Mouse (Mus musculus) ES-Bruce4 (cell line): Measurements from ENCODE around the gene Wfdc5. TPM values are rescaled to one million over a fixed set of nuclear protein-coding genes. Genes with fewer than 3 reads are reported as not detected.
"Not testable (repeated sequence)": the region's sequence is repeated elsewhere in the genome, so short reads cannot be mapped to it uniquely, and the experiment has no call there.

Source experiments
- H3K27ac ChIP-seq: 2 replicates; pipeline ENCODE4 v1.5.1; 2012; ENCODE audit warnings: low read length, inconsistent platforms; ENCODE audit not compliant: insufficient read depth
- H3K27me3 ChIP-seq: 2 replicates; pipeline ENCODE4 v1.6.1; 2012; ENCODE audit warnings: mild to moderate bottlenecking, low read length, inconsistent platforms; ENCODE audit not compliant: control insufficient read depth, poor library complexity, insufficient read depth, severe bottlenecking
- H3K36me3 ChIP-seq: 2 replicates; pipeline ENCODE4 v1.6.1; 2012; ENCODE audit warnings: inconsistent platforms, mild to moderate bottlenecking, low read length, moderate library complexity; ENCODE audit not compliant: control insufficient read depth, poor library complexity, insufficient read depth, severe bottlenecking
- H3K4me1 ChIP-seq: one replicate; pipeline ENCODE4 v1.8.1; 2011; ENCODE audit warnings: low read length; ENCODE audit not compliant: control insufficient read depth, insufficient read depth
- H3K4me3 ChIP-seq: 2 replicates; pipeline ENCODE4 v1.5.1; 2011; ENCODE audit warnings: low read depth, mild to moderate bottlenecking, low read length
- H3K9ac ChIP-seq: 2 replicates; pipeline ENCODE4 v1.6.1; 2012; ENCODE audit warnings: low read depth, mild to moderate bottlenecking, inconsistent platforms; ENCODE audit not compliant: poor library complexity, severe bottlenecking
- H3K9me3 ChIP-seq: replicated peaks from 2 replicates; pipeline ENCODE4 v1.6.1; 2012; ENCODE audit warnings: mild to moderate bottlenecking, low read length, inconsistent platforms; ENCODE audit not compliant: control insufficient read depth, poor library complexity, insufficient read depth, severe bottlenecking
- CTCF ChIP-seq: IDR thresholded peaks from one replicate; pipeline ENCODE4 v1.8.1; 2011; ENCODE audit warnings: low read depth, low read length
- EP300 ChIP-seq: IDR thresholded peaks from 2 replicates; pipeline ENCODE4 v1.6.1; 2011; ENCODE audit warnings: low read depth, low read length; ENCODE audit not compliant: insufficient read depth
- POLR2A ChIP-seq: IDR thresholded peaks from one replicate; pipeline ENCODE4 v1.8.1; 2011; ENCODE audit warnings: low read length; ENCODE audit not compliant: insufficient read depth
- polyA plus RNA-seq: library from polyadenylated mRNA; stranded (reverse); fragments of >200 nt; gene quantifications from 2 replicates; pipeline ENCODE4 v1.2.4, GENCODE M21; 2011; ENCODE audit warnings: low read depth; ENCODE audit not compliant: missing spikeins, insufficient read depth, insufficient read length

Gene Wfdc5
- polyA plus RNA-seq, 1 experiment, result not detected

DNA sequence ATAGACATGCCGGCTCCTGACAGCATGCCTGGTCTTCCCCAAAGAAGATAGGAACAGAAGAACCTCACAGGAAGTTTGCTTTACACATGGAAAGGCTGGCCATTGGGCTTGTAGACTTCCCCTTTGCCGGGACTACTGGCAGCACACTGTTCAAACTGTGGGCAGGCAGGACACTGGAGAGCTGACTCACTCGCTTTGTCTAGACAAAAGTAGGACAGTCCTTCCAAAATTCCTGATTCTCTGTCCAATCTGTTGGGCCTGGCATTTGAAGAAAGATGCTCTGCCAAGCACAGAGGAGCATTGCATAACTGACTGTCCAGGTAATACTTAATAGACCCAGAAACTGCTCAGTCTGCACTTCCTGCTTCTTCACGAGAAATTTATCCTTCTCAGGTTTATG lies 24.1 kb upstream of the Wfdc5 start:
- Histone ChIP-seq H3K9me3 (peaks cover 4% of the 10 kb centered on the region; the same call in 1 of the 2 replicates), H3K27ac (no peak overlapping the region), H3K4me3 (no peak overlapping the region), H3K9ac (no peak overlapping the region), H3K27me3 (no peaks in the 10 kb centered on the region), H3K4me1 (no peaks in the 10 kb centered on the region), H3K36me3 (no peaks in the 10 kb centered on the region)
- no peak for TF ChIP-seq EP300
- no peak for TF ChIP-seq POLR2A
- no peak for TF ChIP-seq CTCF

DNA sequence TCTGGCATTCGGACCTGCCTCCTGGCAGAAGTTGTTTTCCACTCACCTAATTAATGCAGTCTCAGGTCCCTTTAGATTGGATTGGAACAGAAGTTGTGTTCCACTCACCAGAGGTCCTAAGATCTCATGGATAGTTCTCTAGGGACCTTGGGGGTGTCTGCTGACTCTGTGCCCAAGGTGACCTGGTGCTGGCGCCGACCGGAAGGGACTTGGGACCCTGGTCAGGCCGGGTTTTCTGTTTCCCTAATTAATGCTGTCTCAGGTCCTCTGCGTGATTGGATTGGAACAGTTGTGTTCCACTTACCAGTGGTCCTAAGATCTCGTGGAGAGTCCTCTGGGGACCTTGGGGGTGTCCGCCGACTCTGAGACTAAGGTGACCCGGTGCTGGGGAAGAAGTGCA lies 23.5 kb upstream of the Wfdc5 start:
- not testable (repeated sequence) for H3K36me3 ChIP-seq, H3K9ac ChIP-seq, H3K27ac ChIP-seq, H3K9me3 ChIP-seq, H3K27me3 ChIP-seq, H3K4me1 ChIP-seq, H3K4me3 ChIP-seq

DNA sequence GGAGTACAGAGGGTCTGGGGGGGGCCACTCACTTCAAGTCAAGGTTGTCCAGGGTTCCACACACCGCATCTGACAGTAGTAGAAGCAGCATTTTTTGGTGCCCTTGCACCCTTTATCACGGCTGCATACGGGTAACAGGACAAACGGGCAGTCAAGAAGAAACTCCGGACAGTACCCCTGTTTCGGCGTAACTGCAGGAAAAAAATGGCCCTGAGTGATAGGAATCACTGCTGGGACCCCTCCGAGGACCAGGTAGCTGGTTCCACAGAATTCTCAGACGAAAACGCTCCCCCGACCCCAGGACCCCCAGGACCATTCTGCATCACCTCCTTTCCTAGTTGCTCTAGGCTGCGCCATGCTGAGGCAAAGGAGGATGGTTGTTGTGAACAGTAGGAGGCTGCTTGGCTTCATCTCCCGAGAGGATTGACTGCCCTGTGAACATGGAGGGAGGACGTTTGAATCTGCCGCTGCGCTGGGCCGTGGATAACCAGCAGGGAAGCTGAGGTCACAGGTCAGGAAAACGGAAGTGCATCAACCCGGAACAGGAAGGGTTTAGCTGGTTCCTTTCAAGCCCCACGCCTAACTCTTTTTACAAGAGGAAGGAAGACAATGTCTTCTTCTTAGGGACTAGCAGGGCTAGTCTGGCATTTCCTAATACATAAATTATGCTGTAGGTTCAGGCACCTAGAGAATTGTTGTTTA lies 17.2 kb upstream of the Wfdc5 start, which contains the start of gene Wfdc15a:
Gene Wfdc15a (minus strand): TSS at position 505 of the 702 bp plus-strand sequence.
- no peaks in the 10 kb centered on the region for H3K9me3 ChIP-seq
- no peak for TF ChIP-seq POLR2A
- TF ChIP-seq EP300, result no peak
- no peak for TF ChIP-seq CTCF
- H3K36me3 ChIP-seq, result no peaks in the 10 kb centered on the region
- H3K27me3 ChIP-seq, result no peaks in the 10 kb centered on the region
- H3K9ac ChIP-seq, result no peak within 1 kb of the TSS
- no peaks in the 10 kb centered on the region for H3K4me1 ChIP-seq
- H3K27ac ChIP-seq, result no peak within 1 kb of the TSS
- H3K4me3 ChIP-seq, result no peak within 1 kb of the TSS

DNA sequence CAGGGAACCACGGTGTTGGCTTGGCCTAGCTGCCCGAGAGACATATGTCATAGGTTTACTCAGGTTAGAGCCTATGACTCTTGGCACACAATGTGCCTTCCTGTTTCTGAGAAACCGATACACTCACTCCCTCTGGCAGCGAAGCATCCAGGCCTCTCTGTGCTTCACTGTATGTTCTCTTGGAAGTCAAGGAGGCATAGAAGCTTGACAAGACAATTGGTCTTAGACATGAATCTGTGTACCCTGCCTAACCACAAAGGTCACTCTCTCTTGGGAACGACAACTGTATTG lies 14.1 kb upstream of the Wfdc5 start:
- no peaks in the 10 kb centered on the region for H3K9me3 ChIP-seq
- H3K36me3 ChIP-seq, result no peaks in the 10 kb centered on the region
- no peak overlapping the region for H3K9ac ChIP-seq
- no peak overlapping the region for H3K27ac ChIP-seq
- TF ChIP-seq CTCF (no peak), POLR2A (no peak), EP300 (no peak)
- H3K4me3 ChIP-seq, result no peak overlapping the region
- no peaks in the 10 kb centered on the region for H3K27me3 ChIP-seq
- H3K4me1 ChIP-seq, result no peaks in the 10 kb centered on the region

DNA sequence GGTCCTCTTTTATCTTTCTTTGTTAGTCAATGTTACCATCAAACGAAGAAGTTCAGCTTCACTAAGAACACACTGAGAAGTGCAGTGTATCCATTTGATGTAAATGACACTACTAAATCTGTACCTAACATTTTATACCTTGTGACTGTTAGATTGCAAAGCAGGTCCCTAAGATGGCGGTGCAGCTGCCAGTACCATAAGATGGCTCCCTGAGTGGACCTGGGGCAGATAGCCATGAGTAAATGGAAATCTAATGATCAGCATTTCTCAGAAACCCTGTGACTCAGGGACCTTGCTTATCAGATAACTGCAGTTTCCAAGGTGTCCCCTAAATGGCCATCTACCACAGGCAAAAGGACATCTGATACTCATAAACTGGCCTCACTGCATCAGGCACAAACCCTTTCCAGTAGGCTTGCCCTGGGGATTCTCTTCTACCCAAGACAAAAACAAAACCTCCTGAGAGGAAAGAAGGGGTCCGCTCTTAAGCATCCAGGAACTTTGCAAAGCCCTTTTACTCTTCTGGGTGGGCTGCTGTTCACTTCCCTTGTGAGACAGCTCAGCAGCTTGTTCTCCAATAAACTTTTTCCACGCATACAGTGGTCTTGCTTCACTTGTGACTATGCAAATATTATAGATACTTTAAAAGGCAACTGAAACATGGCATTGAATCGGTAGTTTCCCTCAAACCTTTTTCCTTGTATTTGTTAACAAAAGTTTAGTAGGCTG lies 13.6 kb upstream of the Wfdc5 start:
- Histone ChIP-seq H3K27ac (no peak overlapping the region), H3K9ac (no peak overlapping the region), H3K27me3 (no peaks in the 10 kb centered on the region), H3K4me1 (no peaks in the 10 kb centered on the region), H3K4me3 (no peak overlapping the region), H3K9me3 (no peaks in the 10 kb centered on the region), H3K36me3 (no peaks in the 10 kb centered on the region)
- no peak for TF ChIP-seq CTCF
- no peak for TF ChIP-seq POLR2A
- TF ChIP-seq EP300, result no peak

DNA sequence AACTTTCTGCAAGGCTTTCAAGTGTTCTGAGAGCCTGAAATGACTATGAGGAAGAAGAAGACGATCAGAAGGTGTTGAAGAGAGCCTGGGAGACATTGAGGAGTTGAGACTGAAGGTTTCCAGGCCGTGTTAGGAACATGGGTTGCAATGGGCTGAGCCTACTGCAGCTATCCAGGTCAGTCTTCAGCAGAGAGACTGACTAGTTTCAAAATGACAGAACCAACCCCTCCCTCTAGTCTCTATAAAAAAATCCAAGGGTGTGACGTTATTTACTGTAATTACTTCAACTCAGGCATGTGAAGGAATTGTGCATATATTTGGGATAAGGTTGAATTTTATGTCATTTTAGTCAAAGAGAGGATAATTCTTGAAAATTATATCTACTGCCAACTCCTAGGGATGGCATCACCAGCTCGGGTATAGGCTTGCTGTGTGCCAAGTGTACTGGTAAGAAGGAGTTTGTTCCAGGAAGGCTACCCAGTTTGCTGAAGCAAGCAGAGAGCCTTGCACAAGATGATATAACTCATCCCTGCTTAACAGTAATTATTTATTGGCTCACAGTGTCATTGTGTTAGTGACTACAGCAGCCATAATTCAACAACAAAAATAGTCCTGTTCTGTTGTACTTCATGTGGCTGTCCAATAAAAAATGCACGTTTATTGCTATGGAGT lies 12.6 kb upstream of the Wfdc5 start:
- Histone ChIP-seq H3K27ac (no peak overlapping the region), H3K36me3 (no peaks in the 10 kb centered on the region), H3K4me3 (no peak overlapping the region), H3K27me3 (no peaks in the 10 kb centered on the region), H3K9me3 (no peaks in the 10 kb centered on the region), H3K4me1 (peaks cover 1% of the 10 kb centered on the region), H3K9ac (no peak overlapping the region)
- TF ChIP-seq CTCF (no peak), EP300 (no peak), POLR2A (no peak)
